In the genomic region with DNA sequence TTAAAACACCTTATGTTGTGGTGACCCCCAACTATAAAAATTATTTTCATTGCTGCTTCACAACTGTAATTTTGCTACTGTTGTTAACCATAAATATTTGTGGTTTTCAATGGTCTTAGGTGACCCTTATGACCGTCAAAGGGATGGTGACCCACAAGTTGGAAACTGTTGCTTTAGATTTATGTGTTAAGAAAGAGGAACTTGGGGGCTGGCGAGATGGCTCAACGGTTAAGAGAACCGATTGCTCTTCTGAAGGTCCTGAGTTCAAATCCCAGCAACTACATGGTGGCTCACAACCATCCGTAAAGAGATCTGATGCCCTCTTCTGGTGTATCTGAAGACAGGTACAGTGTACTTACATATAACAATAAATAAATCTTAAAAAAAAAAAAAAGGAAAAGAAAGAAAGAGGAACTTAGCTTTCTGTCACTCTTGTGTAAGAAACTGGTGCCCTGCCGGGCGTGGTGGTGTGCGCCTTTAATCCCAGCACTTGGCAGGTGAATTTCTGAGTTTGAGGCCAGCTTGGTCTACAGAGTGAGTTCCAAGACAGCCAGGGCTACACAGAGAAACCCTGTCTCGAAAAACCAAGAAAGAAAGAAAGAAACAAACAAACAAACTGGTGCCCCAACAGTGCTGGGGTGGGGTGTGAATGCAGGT, we compare ENCODE assay signal across 9 mouse cellular contexts. TPM values are rescaled to one million over a fixed set of nuclear protein-coding genes. Genes with fewer than 3 reads are reported as not detected.
DNase-seq lines count a peak whose midpoint lies in the region; ATAC-seq and TF ChIP-seq lines count a peak whose summit lies in the region.
"Not testable (repeated sequence)": the region's sequence is repeated elsewhere in the genome, so short reads cannot be mapped to it uniquely, and the experiment has no call there.
"Had no signal": no experiment of that assay in that cellular context is flagged by ENCODE, and none has a peak within 500 bp of the region (broad histone marks: within the 10 kb centered on the region; RNA-seq: fewer than 3 reads in every experiment).

No protein-coding gene starts in this region.

- H3K9ac ChIP-seq in forebrain, postnatal 0 days, result peak overlapping the region; percentile 92
- peak overlapping the region; percentile 92 for H3K9ac ChIP-seq in hindbrain, embryonic 13.5 days
- H3K9ac ChIP-seq in kidney, postnatal 0 days (ENCODE audit: low read depth, low read length), result peak overlapping the region; percentile 92; the same call in 1 of the 2 replicates
- H3K9ac ChIP-seq in liver, embryonic 16.5 days (ENCODE audit: low read depth, low read length), result peak overlapping the region; percentile 97
- peak overlapping the region; percentile 93 for H3K9ac ChIP-seq in midbrain, embryonic 16.5 days (ENCODE audit: low read depth, low read length)
- peak overlapping the region; percentile 93 for H3K9ac ChIP-seq in stomach, embryonic 16.5 days (ENCODE audit: low read length)

- DNase-seq in CD4-positive, CD25-positive, alpha-beta regulatory T cell, adult 2 months (ENCODE audit: low read depth, low spot score), result peak; percentile 16
- not testable (repeated sequence) for DNase-seq in embryonic facial prominence, embryonic 10.5 days (ENCODE audit: low spot score); forebrain, postnatal 0 days; kidney, postnatal 0 days (ENCODE audit: low spot score)

- 86% methylated on average over 9 of the region's 9 CpGs for WGBS in embryonic facial prominence, embryonic 10.5 days
- WGBS in forebrain, postnatal 0 days, result 86% methylated on average over 9 of the region's 9 CpGs
- 84% methylated on average over 9 of the region's 9 CpGs for WGBS in hindbrain, embryonic 13.5 days
- 81% methylated on average over 9 of the region's 9 CpGs for WGBS in kidney, postnatal 0 days
- 25% methylated on average over 9 of the region's 9 CpGs for WGBS in liver, embryonic 16.5 days (ENCODE audit: insufficient replicate concordance)
- 84% methylated on average over 9 of the region's 9 CpGs for WGBS in midbrain, embryonic 16.5 days
- WGBS in stomach, embryonic 16.5 days, result 75% methylated on average over 9 of the region's 9 CpGs

- not testable (repeated sequence) for H3K27ac ChIP-seq in embryonic facial prominence, embryonic 10.5 days (replicated peaks); midbrain, embryonic 16.5 days (ENCODE audit: low read length)
- peak overlapping the region; percentile 93 for H3K27ac ChIP-seq in forebrain, postnatal 0 days (ENCODE audit: low read depth, low read length)
- peak overlapping the region; percentile 95; the same call in 1 of the 2 replicates for H3K27ac ChIP-seq in hindbrain, embryonic 13.5 days
- H3K27ac ChIP-seq in kidney, postnatal 0 days, result peak overlapping the region; percentile 85
- H3K27ac ChIP-seq in liver, embryonic 16.5 days (ENCODE audit: low read length), result peak overlapping the region; percentile 89
- peak overlapping the region; percentile 72 for H3K27ac ChIP-seq in stomach, embryonic 16.5 days (ENCODE audit: low read length)

- ATAC-seq in forebrain, postnatal 0 days; hindbrain, embryonic 13.5 days (ENCODE audit: low FRiP score); kidney, postnatal 0 days (replicated peaks; ENCODE audit: low FRiP score, low read depth); liver, embryonic 16.5 days (ENCODE audit: low read depth); midbrain, embryonic 16.5 days; stomach, embryonic 16.5 days (ENCODE audit: insufficient read depth, low FRiP score): not testable (repeated sequence)

- H3K4me2 ChIP-seq in forebrain, postnatal 0 days (ENCODE audit: low read depth), result peak overlapping the region; percentile 88
- H3K4me2 ChIP-seq in hindbrain, embryonic 13.5 days, result peak overlapping the region; percentile 90
- peak overlapping the region; percentile 82 for H3K4me2 ChIP-seq in kidney, postnatal 0 days (ENCODE audit: low read length)
- H3K4me2 ChIP-seq in liver, embryonic 16.5 days (ENCODE audit: low read depth, low read length), result peak overlapping the region; percentile 79
- peak overlapping the region; percentile 95 for H3K4me2 ChIP-seq in midbrain, embryonic 16.5 days (ENCODE audit: low read length)
- H3K4me2 ChIP-seq in stomach, embryonic 16.5 days (ENCODE audit: low read depth, low read length), result peak overlapping the region; percentile 87

- H3K9me3 ChIP-seq in embryonic facial prominence, embryonic 10.5 days; forebrain, postnatal 0 days (ENCODE audit: low read length); hindbrain, embryonic 13.5 days; kidney, postnatal 0 days (replicated peaks; ENCODE audit: low read length); liver, embryonic 16.5 days (replicated peaks; ENCODE audit: control insufficient read depth, low read length); midbrain, embryonic 16.5 days (replicated peaks; ENCODE audit: control insufficient read depth, low read length, poor library complexity, severe bottlenecking); stomach, embryonic 16.5 days (replicated peaks; ENCODE audit: control insufficient read depth, low read length): not testable (repeated sequence)

- not testable (repeated sequence) for H3K36me3 ChIP-seq in embryonic facial prominence, embryonic 10.5 days (replicated peaks); forebrain, postnatal 0 days (ENCODE audit: insufficient read depth); hindbrain, embryonic 13.5 days; kidney, postnatal 0 days (ENCODE audit: insufficient read depth, low read length); liver, embryonic 16.5 days (ENCODE audit: control insufficient read depth, insufficient read depth); midbrain, embryonic 16.5 days (ENCODE audit: control insufficient read depth, insufficient read depth, low read length); stomach, embryonic 16.5 days (ENCODE audit: control insufficient read depth, insufficient read depth, low read length)

- peak overlapping the region; percentile 94 for H3K4me3 ChIP-seq in embryonic facial prominence, embryonic 10.5 days
- peak overlapping the region; percentile 89 for H3K4me3 ChIP-seq in forebrain, postnatal 0 days (ENCODE audit: low read depth, low read length)
- peak overlapping the region; percentile 89 for H3K4me3 ChIP-seq in hindbrain, embryonic 13.5 days
- peak overlapping the region; percentile 83 for H3K4me3 ChIP-seq in kidney, postnatal 0 days (replicated peaks; ENCODE audit: low read depth, low read length)
- H3K4me3 ChIP-seq in liver, embryonic 16.5 days (ENCODE audit: low read depth, low read length), result peak overlapping the region; percentile 94
- peak overlapping the region; percentile 88 for H3K4me3 ChIP-seq in midbrain, embryonic 16.5 days (ENCODE audit: low read depth, low read length)
- H3K4me3 ChIP-seq in stomach, embryonic 16.5 days (replicated peaks; ENCODE audit: low read length), result peak overlapping the region; percentile 80

- not testable (repeated sequence) for TF ChIP-seq CTCF in forebrain, postnatal 0 days (IDR thresholded peaks at IDR 0.05; ENCODE audit: low read depth)
- TF ChIP-seq CTCF in kidney, postnatal 0 days (IDR thresholded peaks at IDR 0.05; ENCODE audit: low read depth), result peak; percentile 28

- peaks cover 23% of the 10 kb centered on the region for H3K4me1 ChIP-seq in embryonic facial prominence, embryonic 10.5 days
- peaks cover 20% of the 10 kb centered on the region for H3K4me1 ChIP-seq in forebrain, postnatal 0 days (ENCODE audit: insufficient read depth)
- H3K4me1 ChIP-seq in hindbrain, embryonic 13.5 days (replicated peaks), result peaks cover 47% of the 10 kb centered on the region
- not testable (repeated sequence) for H3K4me1 ChIP-seq in kidney, postnatal 0 days (replicated peaks; ENCODE audit: insufficient read depth, low read length)
- peaks cover 22% of the 10 kb centered on the region for H3K4me1 ChIP-seq in liver, embryonic 16.5 days (ENCODE audit: control insufficient read depth, low read depth, low read length)
- peaks cover 36% of the 10 kb centered on the region for H3K4me1 ChIP-seq in midbrain, embryonic 16.5 days (ENCODE audit: control insufficient read depth, insufficient read depth, low read length)
- peaks cover 15% of the 10 kb centered on the region for H3K4me1 ChIP-seq in stomach, embryonic 16.5 days (ENCODE audit: control insufficient read depth, insufficient read depth, low read length)

- peaks cover 11% of the 10 kb centered on the region for H3K27me3 ChIP-seq in embryonic facial prominence, embryonic 10.5 days (replicated peaks; ENCODE audit: low read depth, poor library complexity, severe bottlenecking)
- H3K27me3 ChIP-seq in forebrain, postnatal 0 days (ENCODE audit: insufficient read depth, low read length); hindbrain, embryonic 13.5 days; kidney, postnatal 0 days (ENCODE audit: insufficient read depth, low read length); liver, embryonic 16.5 days (ENCODE audit: control insufficient read depth, insufficient read depth, low read depth, low read length); midbrain, embryonic 16.5 days (ENCODE audit: control insufficient read depth, insufficient read depth, low read depth, low read length); stomach, embryonic 16.5 days (ENCODE audit: control insufficient read depth, insufficient read depth, low read length): not testable (repeated sequence)

RNA-seq across cellular contexts. Expression of gene Atp6v0d1, which starts 1.1 kb away (rescaled TPM):
- polyA plus RNA-seq in embryonic facial prominence, embryonic 10.5 days (2016; fragmentation: Nextera tagmentation; extraction: Ambion mirVana), result 64.7 and 64.9 TPM in 2 replicates
- total RNA-seq in forebrain, postnatal 0 days (2014; rRNA removed), result 179 TPM in 2 replicates
- polyA plus RNA-seq in forebrain, postnatal 0 days (2015; fragmentation: Nextera tagmentation; extraction: Ambion mirVana), result 251 and 275 TPM in 2 replicates
- polyA plus RNA-seq in hindbrain, embryonic 13.5 days (2015; fragmentation: Nextera tagmentation; extraction: Ambion mirVana), result 201 and 203 TPM in 2 replicates
- polyA plus RNA-seq in kidney, postnatal 0 days (2015; fragmentation: Nextera tagmentation; extraction: Ambion mirVana), result 112 and 122 TPM in 2 replicates
- polyA plus RNA-seq in liver, embryonic 16.5 days (2015; fragmentation: Nextera tagmentation; extraction: Ambion mirVana), result 51.0 and 54.0 TPM in 2 replicates
- polyA plus RNA-seq in midbrain, embryonic 16.5 days (2015; fragmentation: Nextera tagmentation; extraction: Ambion mirVana), result 226 and 244 TPM in 2 replicates
- polyA plus RNA-seq in stomach, embryonic 16.5 days (2015; fragmentation: Nextera tagmentation; extraction: Ambion mirVana), result 83.5 and 90.6 TPM in 2 replicates

RNA-seq across cellular contexts. Expression of gene Ripor1, which starts 40.4 kb away (rescaled TPM):
- 13.5 and 15.9 TPM in 2 replicates for polyA plus RNA-seq in embryonic facial prominence, embryonic 10.5 days (2016; fragmentation: Nextera tagmentation; extraction: Ambion mirVana)
- total RNA-seq in forebrain, postnatal 0 days (2014; rRNA removed), result 9.2 and 10.6 TPM in 2 replicates
- 37.2 and 37.4 TPM in 2 replicates for polyA plus RNA-seq in forebrain, postnatal 0 days (2015; fragmentation: Nextera tagmentation; extraction: Ambion mirVana)
- polyA plus RNA-seq in hindbrain, embryonic 13.5 days (2015; fragmentation: Nextera tagmentation; extraction: Ambion mirVana), result 26.6 and 27.1 TPM in 2 replicates
- polyA plus RNA-seq in kidney, postnatal 0 days (2015; fragmentation: Nextera tagmentation; extraction: Ambion mirVana), result 40.9 and 44.4 TPM in 2 replicates
- polyA plus RNA-seq in liver, embryonic 16.5 days (2015; fragmentation: Nextera tagmentation; extraction: Ambion mirVana), result 7.3 and 8.3 TPM in 2 replicates
- 33.8 and 35.2 TPM in 2 replicates for polyA plus RNA-seq in midbrain, embryonic 16.5 days (2015; fragmentation: Nextera tagmentation; extraction: Ambion mirVana)
- polyA plus RNA-seq in stomach, embryonic 16.5 days (2015; fragmentation: Nextera tagmentation; extraction: Ambion mirVana), result 21.9 and 23.3 TPM in 2 replicates

RNA-seq across cellular contexts. Expression of gene Hsd11b2, which starts 46.1 kb away (rescaled TPM):
- 18.8 and 22.2 TPM in 2 replicates for polyA plus RNA-seq in embryonic facial prominence, embryonic 10.5 days (2016; fragmentation: Nextera tagmentation; extraction: Ambion mirVana)
- 0.38 and 0.52 TPM in 2 replicates for total RNA-seq in forebrain, postnatal 0 days (2014; rRNA removed)
- polyA plus RNA-seq in forebrain, postnatal 0 days (2015; fragmentation: Nextera tagmentation; extraction: Ambion mirVana), result 1.3 and 2.6 TPM in 2 replicates
- polyA plus RNA-seq in hindbrain, embryonic 13.5 days (2015; fragmentation: Nextera tagmentation; extraction: Ambion mirVana), result 7.8 and 11.0 TPM in 2 replicates
- polyA plus RNA-seq in kidney, postnatal 0 days (2015; fragmentation: Nextera tagmentation; extraction: Ambion mirVana), result 42.4 and 44.8 TPM in 2 replicates
- 0.34 and 0.66 TPM in 2 replicates for polyA plus RNA-seq in liver, embryonic 16.5 days (2015; fragmentation: Nextera tagmentation; extraction: Ambion mirVana)
- polyA plus RNA-seq in midbrain, embryonic 16.5 days (2015; fragmentation: Nextera tagmentation; extraction: Ambion mirVana), result 2.7 and 3.6 TPM in 2 replicates
- polyA plus RNA-seq in stomach, embryonic 16.5 days (2015; fragmentation: Nextera tagmentation; extraction: Ambion mirVana), result 2.5 and 2.8 TPM in 2 replicates
- total RNA-seq: left cerebral cortex, postnatal 25 days had no signal
